ENCODE assay signal across 27 mouse cellular contexts in the genomic region with DNA sequence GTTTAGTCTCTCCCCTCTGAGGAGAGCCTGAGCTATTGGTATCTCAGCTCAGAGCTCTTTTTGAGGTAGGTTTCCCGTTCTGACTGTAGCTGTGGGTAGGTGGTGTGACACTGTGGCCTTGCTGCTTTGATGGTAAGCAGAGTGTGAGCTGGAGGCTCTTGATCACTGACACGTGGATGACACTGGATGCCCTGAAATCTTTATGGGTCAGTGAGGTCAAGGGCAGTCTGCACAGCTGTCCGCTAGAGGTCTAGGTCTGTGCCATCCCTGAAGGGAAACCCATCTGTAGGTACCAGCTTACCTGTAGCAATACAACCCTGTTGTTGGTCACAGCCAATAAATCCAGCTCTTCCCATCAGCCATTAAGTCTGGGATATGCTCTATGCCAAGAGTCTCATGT. TPM values are rescaled to one million over a fixed set of nuclear protein-coding genes. Genes with fewer than 3 reads are reported as not detected.
DNase-seq lines count a peak whose midpoint lies in the region; ATAC-seq and TF ChIP-seq lines count a peak whose summit lies in the region.
"Had no signal": no experiment of that assay in that cellular context is flagged by ENCODE, and none has a peak within 500 bp of the region (broad histone marks: within the 10 kb centered on the region; RNA-seq: fewer than 3 reads in every experiment).

No protein-coding gene starts in this region.

- H3K27me3 ChIP-seq in neural tube, embryonic 13.5 days = no peaks in the 10 kb centered on the region
- no peaks in the 10 kb centered on the region for H3K27me3 ChIP-seq in intestine, embryonic 16.5 days (replicated peaks; ENCODE audit: control insufficient read depth, insufficient read depth, low read length)
- no peaks in the 10 kb centered on the region for H3K27me3 ChIP-seq in liver, embryonic 15.5 days
- H3K27me3 ChIP-seq in forebrain, postnatal 0 days (ENCODE audit: insufficient read depth, low read length) = no peaks in the 10 kb centered on the region
- H3K27me3 ChIP-seq: embryonic facial prominence, embryonic 12.5 days; forebrain, embryonic 12.5 days; heart, embryonic 15.5 days; kidney, embryonic 15.5 days; limb, embryonic 15.5 days; midbrain, embryonic 12.5 days; neural tube, embryonic 12.5 days had no signal

- H3K36me3 ChIP-seq in neural tube, embryonic 13.5 days = peaks cover 27% of the 10 kb centered on the region
- peaks cover 12% of the 10 kb centered on the region; the same call in 1 of the 2 replicates for H3K36me3 ChIP-seq in intestine, embryonic 16.5 days (ENCODE audit: control insufficient read depth, insufficient read depth, low read length)
- H3K36me3 ChIP-seq in liver, embryonic 15.5 days (replicated peaks) = peaks cover 39% of the 10 kb centered on the region
- H3K36me3 ChIP-seq in forebrain, postnatal 0 days (ENCODE audit: insufficient read depth) = peaks cover 11% of the 10 kb centered on the region

- ATAC-seq in neural tube, embryonic 13.5 days (ENCODE audit: low read depth) = no peak
- ATAC-seq in intestine, embryonic 16.5 days = peak; percentile 26; the same call in 1 of the 2 replicates
- ATAC-seq in liver, embryonic 15.5 days (ENCODE audit: insufficient read depth) = peak; percentile 26
- ATAC-seq in forebrain, postnatal 0 days = no peak
- ATAC-seq: lung, postnatal 0 days had no signal

- H3K9ac ChIP-seq in neural tube, embryonic 13.5 days = no peak overlapping the region
- H3K9ac ChIP-seq in intestine, embryonic 16.5 days (ENCODE audit: low read depth, low read length) = no peak overlapping the region
- no peak overlapping the region for H3K9ac ChIP-seq in liver, embryonic 15.5 days
- no peak overlapping the region for H3K9ac ChIP-seq in forebrain, postnatal 0 days
- H3K9ac ChIP-seq: embryonic facial prominence, embryonic 12.5 days; heart, embryonic 15.5 days; kidney, embryonic 15.5 days; limb, embryonic 15.5 days; midbrain, embryonic 12.5 days; neural tube, embryonic 12.5 days had no signal

- 0 out of 2 replicates have a peak overlapping the region, but pooled peaks have one; percentile 64 for H3K27ac ChIP-seq in neural tube, embryonic 13.5 days (replicated peaks)
- no peak overlapping the region for H3K27ac ChIP-seq in intestine, embryonic 16.5 days (ENCODE audit: low read length)
- H3K27ac ChIP-seq in liver, embryonic 15.5 days (replicated peaks) = peak overlapping the region; percentile 64
- H3K27ac ChIP-seq in forebrain, postnatal 0 days (ENCODE audit: low read depth, low read length) = no peak overlapping the region
- H3K27ac ChIP-seq: embryonic facial prominence, embryonic 12.5 days; forebrain, embryonic 12.5 days; gastrocnemius, adult 2 months; heart, embryonic 15.5 days; kidney, embryonic 15.5 days; left cerebral cortex, adult 2 months; limb, embryonic 15.5 days; neural tube, embryonic 12.5 days had no signal

- no peak overlapping the region for H3K4me3 ChIP-seq in neural tube, embryonic 13.5 days
- no peak overlapping the region for H3K4me3 ChIP-seq in intestine, embryonic 16.5 days (ENCODE audit: low read length)
- H3K4me3 ChIP-seq in liver, embryonic 15.5 days (replicated peaks) = no peak overlapping the region
- H3K4me3 ChIP-seq in forebrain, postnatal 0 days (ENCODE audit: low read depth, low read length) = no peak overlapping the region
- H3K4me3 ChIP-seq: embryonic facial prominence, embryonic 12.5 days; erythroblast, embryonic 14.5 days; forebrain, embryonic 12.5 days; gastrocnemius, adult 2 months; heart, embryonic 15.5 days; kidney, embryonic 15.5 days; left cerebral cortex, adult 2 months; limb, embryonic 15.5 days; midbrain, embryonic 12.5 days; neural tube, embryonic 12.5 days had no signal

- no peak for TF ChIP-seq CTCF in forebrain, postnatal 0 days (IDR thresholded peaks at IDR 0.05; ENCODE audit: low read depth)

- H3K4me2 ChIP-seq in neural tube, embryonic 13.5 days = no peak overlapping the region
- H3K4me2 ChIP-seq in intestine, embryonic 16.5 days (ENCODE audit: low read depth, low read length) = no peak overlapping the region
- H3K4me2 ChIP-seq in liver, embryonic 15.5 days = 0 out of 2 replicates have a peak overlapping the region, but pooled peaks have one; percentile 10
- H3K4me2 ChIP-seq in forebrain, postnatal 0 days (ENCODE audit: low read depth) = no peak overlapping the region
- H3K4me2 ChIP-seq: embryonic facial prominence, embryonic 12.5 days; forebrain, embryonic 12.5 days; heart, embryonic 15.5 days; kidney, embryonic 15.5 days; limb, embryonic 15.5 days; midbrain, embryonic 12.5 days; neural tube, embryonic 12.5 days had no signal

- H3K9me3 ChIP-seq in neural tube, embryonic 13.5 days = no peaks in the 10 kb centered on the region
- no peaks in the 10 kb centered on the region for H3K9me3 ChIP-seq in intestine, embryonic 16.5 days (ENCODE audit: control insufficient read depth, low read length)
- no peaks in the 10 kb centered on the region for H3K9me3 ChIP-seq in liver, embryonic 15.5 days (replicated peaks)
- H3K9me3 ChIP-seq in forebrain, postnatal 0 days (ENCODE audit: low read length) = no peaks in the 10 kb centered on the region
- H3K9me3 ChIP-seq: embryonic facial prominence, embryonic 12.5 days; forebrain, embryonic 12.5 days; heart, embryonic 15.5 days; kidney, embryonic 15.5 days; limb, embryonic 15.5 days; midbrain, embryonic 12.5 days; neural tube, embryonic 12.5 days had no signal

- WGBS in neural tube, embryonic 13.5 days = 69% methylated on average over 3 of the region's 3 CpGs
- 62% methylated on average over 3 of the region's 3 CpGs for WGBS in intestine, embryonic 16.5 days
- WGBS in liver, embryonic 15.5 days (ENCODE audit: insufficient replicate concordance) = 62% methylated on average over 3 of the region's 3 CpGs
- WGBS in forebrain, postnatal 0 days = 80% methylated on average over 3 of the region's 3 CpGs

- no peak for DNase-seq in neural tube, embryonic 10.5 days (ENCODE audit: extremely low spot score, low spot score)
- no peak for DNase-seq in forebrain, postnatal 0 days
- no peak for DNase-seq in right cerebral cortex, postnatal 4 days
- DNase-seq in lung, postnatal 25 days (ENCODE audit: low spot score) = no peak
- DNase-seq: adrenal gland, postnatal 10 days; cerebellum, adult 18-20 months; cerebellum, postnatal 14 days; gastrocnemius, adult 2 months; heart, postnatal 36 days; kidney, postnatal 4 days; layer of hippocampus, adult 9-11 months; left cerebral cortex, postnatal 4 days; thymus, adult 18-20 months; thymus, postnatal 36 days had no signal

- H3K4me1 ChIP-seq in neural tube, embryonic 13.5 days (replicated peaks) = peaks cover 12% of the 10 kb centered on the region
- H3K4me1 ChIP-seq in intestine, embryonic 16.5 days (ENCODE audit: control insufficient read depth, insufficient read depth, low read length) = no peaks in the 10 kb centered on the region
- H3K4me1 ChIP-seq in liver, embryonic 15.5 days (replicated peaks) = 0 out of 2 replicates have a peak, but pooled peaks cover 9% of the 10 kb centered on the region
- no peaks in the 10 kb centered on the region for H3K4me1 ChIP-seq in forebrain, postnatal 0 days (ENCODE audit: insufficient read depth)
- H3K4me1 ChIP-seq: embryonic facial prominence, embryonic 12.5 days; forebrain, embryonic 12.5 days; heart, embryonic 15.5 days; kidney, embryonic 15.5 days; limb, embryonic 15.5 days; midbrain, embryonic 12.5 days had no signal

RNA-seq across cellular contexts. Expression of a gene that starts 10.7 kb away (rescaled TPM):
- polyA plus RNA-seq in neural tube, embryonic 13.5 days (2015; fragmentation: Nextera tagmentation; extraction: Ambion mirVana) = 29.6 and 30.5 TPM in 2 replicates
- polyA plus RNA-seq in intestine, embryonic 16.5 days (2015; fragmentation: Nextera tagmentation; extraction: Ambion mirVana) = 111 and 114 TPM in 2 replicates
- polyA plus RNA-seq in liver, embryonic 15.5 days (2015; fragmentation: Nextera tagmentation; extraction: Ambion mirVana) = 53.4 and 56.7 TPM in 2 replicates
- total RNA-seq in forebrain, postnatal 0 days (2014; rRNA removed) = 5.1 and 9.4 TPM in 2 replicates
- polyA plus RNA-seq in forebrain, postnatal 0 days (2015; fragmentation: Nextera tagmentation; extraction: Ambion mirVana) = 24.7 and 27.9 TPM in 2 replicates

RNA-seq across cellular contexts. Expression of a gene that starts 36.4 kb away (rescaled TPM):
- 23.9 and 25.8 TPM in 2 replicates for polyA plus RNA-seq in neural tube, embryonic 13.5 days (2015; fragmentation: Nextera tagmentation; extraction: Ambion mirVana)
- 24.2 and 28.2 TPM in 2 replicates for polyA plus RNA-seq in intestine, embryonic 16.5 days (2015; fragmentation: Nextera tagmentation; extraction: Ambion mirVana)
- polyA plus RNA-seq in liver, embryonic 15.5 days (2015; fragmentation: Nextera tagmentation; extraction: Ambion mirVana) = 10.8 and 11.7 TPM in 2 replicates
- 13.7 and 18.5 TPM in 2 replicates for total RNA-seq in forebrain, postnatal 0 days (2014; rRNA removed)
- 12.3 and 13.3 TPM in 2 replicates for polyA plus RNA-seq in forebrain, postnatal 0 days (2015; fragmentation: Nextera tagmentation; extraction: Ambion mirVana)

RNA-seq across cellular contexts. Expression of a gene that starts 50.0 kb away (rescaled TPM):
- 517 and 523 TPM in 2 replicates for polyA plus RNA-seq in neural tube, embryonic 13.5 days (2015; fragmentation: Nextera tagmentation; extraction: Ambion mirVana)
- 587 and 597 TPM in 2 replicates for polyA plus RNA-seq in intestine, embryonic 16.5 days (2015; fragmentation: Nextera tagmentation; extraction: Ambion mirVana)
- polyA plus RNA-seq in liver, embryonic 15.5 days (2015; fragmentation: Nextera tagmentation; extraction: Ambion mirVana) = 293 and 369 TPM in 2 replicates
- total RNA-seq in forebrain, postnatal 0 days (2014; rRNA removed) = 1,274 and 1,982 TPM in 2 replicates
- polyA plus RNA-seq in forebrain, postnatal 0 days (2015; fragmentation: Nextera tagmentation; extraction: Ambion mirVana) = 605 and 756 TPM in 2 replicates

Comparison
In these comparisons a context has a peak if more than half of its experiments do, and no peak if none do; other contexts are left out.
1. ATAC-seq: peak in intestine, embryonic 16.5 days (single experiment) and liver, embryonic 15.5 days (single experiment); none in neural tube, embryonic 13.5 days (single experiment) and forebrain, postnatal 0 days (single experiment).
2. H3K27ac ChIP-seq: peak in neural tube, embryonic 13.5 days (single experiment) and liver, embryonic 15.5 days (single experiment); none in intestine, embryonic 16.5 days (single experiment) and forebrain, postnatal 0 days (single experiment).